Mouse (Mus musculus) liver, embryonic 16.5 days (tissue): Measurements from ENCODE around the gene Cspg4. TPM values are rescaled to one million over a fixed set of nuclear protein-coding genes. Genes with fewer than 3 reads are reported as not detected.
A peak's percentile ranks its signal among the peaks of the same experiment; 100 is the strongest.
"Not testable (repeated sequence)": the region's sequence is repeated elsewhere in the genome, so short reads cannot be mapped to it uniquely, and the experiment has no call there.

Experiments
- ATAC-seq: fragments of 200-750 bp; cut with Nextera tagmentation; 2 replicates; pipeline ENCODE4 v1.8.0; 2017; ENCODE audit warnings: low read depth, mild to moderate bottlenecking, moderate number of reproducible peaks, moderate library complexity
- H3K27ac ChIP-seq: fragments of 300-500 bp; sonication (generic); 2 replicates; pipeline ENCODE4 v1.5.1; 2014; ENCODE audit warnings: mild to moderate bottlenecking, low read length
- H3K27me3 ChIP-seq: fragments of 300-500 bp; sonication (generic); 2 replicates; pipeline ENCODE4 v1.6.1; 2014; ENCODE audit warnings: low read depth, low read length, mixed read lengths; ENCODE audit not compliant: control insufficient read depth, insufficient read depth
- H3K36me3 ChIP-seq: fragments of 300-500 bp; sonication (generic); 2 replicates; pipeline ENCODE4 v1.6.1; 2014; ENCODE audit warnings: mild to moderate bottlenecking; ENCODE audit not compliant: control insufficient read depth, insufficient read depth
- H3K4me1 ChIP-seq: fragments of 300-500 bp; sonication (generic); 2 replicates; pipeline ENCODE4 v1.6.1; 2014; ENCODE audit warnings: low read depth, low read length, mixed read lengths; ENCODE audit not compliant: control insufficient read depth
- H3K4me2 ChIP-seq: fragments of 300-500 bp; sonication (generic); 2 replicates; pipeline ENCODE4 v1.6.1; 2014; ENCODE audit warnings: low read depth, low read length, mixed read lengths
- H3K4me3 ChIP-seq: fragments of 300-500 bp; sonication (generic); 2 replicates; pipeline ENCODE4 v1.5.1; 2014; ENCODE audit warnings: low read depth, mild to moderate bottlenecking, low read length
- H3K9ac ChIP-seq: fragments of 300-500 bp; sonication (generic); 2 replicates; pipeline ENCODE4 v1.6.1; 2014; ENCODE audit warnings: low read depth, low read length
- H3K9me3 ChIP-seq: fragments of 300-500 bp; sonication (generic); replicated peaks from 2 replicates; pipeline ENCODE4 v1.6.1; 2016; ENCODE audit warnings: low read length; ENCODE audit not compliant: control insufficient read depth
- WGBS: fragments of 180-500 bp; shearing (Covaris S2); extraction: QIAGEN DNeasy Blood & Tissue Kit; methylation state at CpG from one replicate; pipeline ENCODE4 v1.1.7; 2014; ENCODE audit not compliant: insufficient replicate concordance; 5-methylcytosine and 5-hydroxymethylcytosine counted together
- polyA plus RNA-seq: library from polyadenylated mRNA; unstranded; fragments of >200 nt; fragmentation: Nextera tagmentation; extraction: Ambion mirVana; gene quantifications from 2 replicates; pipeline ENCODE4 v1.2.1, GENCODE M21; 2015

Gene Cspg4
- polyA plus RNA-seq, 1 experiment from 2014 or later: 0.87 TPM

- no peak for ATAC-seq
- H3K4me2 ChIP-seq: peak overlapping the region; percentile 89
- WGBS: 17% methylated on average over 6 of the region's 6 CpGs
- H3K36me3 ChIP-seq: no peaks in the 10 kb centered on the region
- H3K4me1 ChIP-seq: peaks cover 12% of the 10 kb centered on the region
- no peaks in the 10 kb centered on the region for H3K9me3 ChIP-seq
- peak overlapping the region; percentile 65 for H3K9ac ChIP-seq
- no peaks in the 10 kb centered on the region for H3K27me3 ChIP-seq
- H3K4me3 ChIP-seq: peak overlapping the region; percentile 79
- H3K27ac ChIP-seq: peak overlapping the region; percentile 65
These were observed 72.0 kb downstream of the Cspg4 start for GRCm38 (mm10) chr9:56936861-56937222.

- Histone ChIP-seq H3K27me3 (no peaks in the 10 kb centered on the region), H3K36me3 (no peaks in the 10 kb centered on the region), H3K27ac (peak within 1 kb of the TSS; percentile 86), H3K4me2 (peak within 1 kb of the TSS; percentile 89), H3K4me1 (peaks cover 12% of the 10 kb centered on the region), H3K4me3 (peak within 1 kb of the TSS; percentile 79), H3K9me3 (no peaks in the 10 kb centered on the region), H3K9ac (peak within 1 kb of the TSS; percentile 74)
- peak; percentile 90 for ATAC-seq
- WGBS: under 1% methylated on average over 73 of the region's 73 CpGs
These were observed 72.7 kb downstream of the Cspg4 start, which contains the start of gene Imp3 for GRCm38 (mm10) chr9:56937223-56938160. Gene Imp3, plus strand, starts transcription at chr9:56937475.

GRCm38 (mm10) chr9:56938374-56938773 is 73.5 kb downstream of the Cspg4 start:
- H3K4me1 ChIP-seq: peaks cover 12% of the 10 kb centered on the region
- H3K9ac ChIP-seq: peak overlapping the region; percentile 74
- H3K27me3 ChIP-seq: no peaks in the 10 kb centered on the region
- peak overlapping the region; percentile 79 for H3K4me3 ChIP-seq
- H3K4me2 ChIP-seq: peak overlapping the region; percentile 89
- H3K36me3 ChIP-seq: no peaks in the 10 kb centered on the region
- H3K27ac ChIP-seq: 0 out of 2 replicates have a peak overlapping the region, but pooled peaks have one; percentile 86
- under 1% methylated on average over 7 of the region's 7 CpGs for WGBS
- no peak for ATAC-seq
- H3K9me3 ChIP-seq: no peaks in the 10 kb centered on the region

GRCm38 (mm10) chr9:56947481-56947880 is 82.6 kb downstream of the Cspg4 start:
- H3K4me3 ChIP-seq, H3K36me3 ChIP-seq, H3K27ac ChIP-seq, H3K27me3 ChIP-seq, H3K9ac ChIP-seq, H3K4me2 ChIP-seq, ATAC-seq, H3K9me3 ChIP-seq: not testable (repeated sequence)
- WGBS: 27% methylated on average over 3 of the region's 3 CpGs
- H3K4me1 ChIP-seq: peaks cover 13% of the 10 kb centered on the region

- H3K4me1 ChIP-seq: peaks cover 13% of the 10 kb centered on the region
- not testable (repeated sequence) for H3K9ac ChIP-seq, H3K9me3 ChIP-seq, ATAC-seq, H3K36me3 ChIP-seq, H3K27me3 ChIP-seq, H3K4me3 ChIP-seq, H3K4me2 ChIP-seq, H3K27ac ChIP-seq
- 53% methylated on average over 5 of the region's 5 CpGs for WGBS
These were observed 83.9 kb downstream of the Cspg4 start for GRCm38 (mm10) chr9:56948699-56949098.

Other genes with a start within 250 kb of the Cspg4 start
- gene Lingo1, start 68.6 kb upstream of the Cspg4 start, polyA plus RNA-seq: 0.20 and 0.50 TPM in 2 replicates
- not detected in 2 replicates for gene Odf3l1, start 354 bp upstream of the Cspg4 start, polyA plus RNA-seq
- 1.8 and 1.9 TPM in 2 replicates for gene Snx33, start 63.3 kb downstream of the Cspg4 start, polyA plus RNA-seq
- gene Imp3, start 72.4 kb downstream of the Cspg4 start, polyA plus RNA-seq: 38.1 and 42.0 TPM in 2 replicates
- gene Snupn, start 85.8 kb downstream of the Cspg4 start, polyA plus RNA-seq: 7.1 and 7.8 TPM in 2 replicates
- 2.7 and 3.1 TPM in 2 replicates for gene Ptpn9, start 129.9 kb downstream of the Cspg4 start, polyA plus RNA-seq
- gene Sin3a, start 207.0 kb downstream of the Cspg4 start, polyA plus RNA-seq: 13.4 and 14.5 TPM in 2 replicates